Mouse (Mus musculus): Measurements from ENCODE around the gene D630003M21Rik.

GRCm38 (mm10) chr2:158264877-158265276, 35.9 kb upstream of the D630003M21Rik start:
- no peak for TF ChIP-seq CTCF (IDR thresholded peaks at IDR 0.05; ENCODE audit: borderline replicate concordance, insufficient read depth, low read depth, low read length)
- no peak for TF ChIP-seq POLR2A (IDR thresholded peaks at IDR 0.05; ENCODE audit: borderline replicate concordance, insufficient read depth, low read length)
